Mouse (Mus musculus) liver, embryonic 14.5 days (tissue): ENCODE results near the gene Kank4. TPM values are rescaled to one million over a fixed set of nuclear protein-coding genes. Genes with fewer than 3 reads are reported as not detected.
"Not testable (repeated sequence)": the region's sequence is repeated elsewhere in the genome, so short reads cannot be mapped to it uniquely, and the experiment has no call there.

Source experiments
- ATAC-seq: fragments of 200-750 bp; cut with Nextera tagmentation; 2 replicates; pipeline ENCODE4 v1.8.0; 2017; ENCODE audit warnings: moderate number of reproducible peaks, mild to moderate bottlenecking, moderate library complexity; ENCODE audit not compliant: insufficient read depth
- DNase-seq, 3 experiments: peaks; one replicate each; pipeline ENCODE4 v3.0.0-alpha.2; 2012 to 2013; ENCODE audit warnings: low read depth in 3 of 3, low spot score in 3 of 3
- H3K27ac ChIP-seq: fragments of 300-500 bp; sonication (generic); 2 replicates; pipeline ENCODE4 v1.5.1; 2014; ENCODE audit warnings: moderate library complexity, mild to moderate bottlenecking, control low read depth, inconsistent platforms
- H3K27me3 ChIP-seq: fragments of 300-500 bp; sonication (generic); 2 replicates; pipeline ENCODE4 v1.6.1; 2014; ENCODE audit warnings: mild to moderate bottlenecking, low read length, moderate library complexity; ENCODE audit not compliant: control insufficient read depth, insufficient read depth
- H3K36me3 ChIP-seq: fragments of 300-500 bp; sonication (generic); replicated peaks from 2 replicates; pipeline ENCODE4 v1.6.1; 2014; ENCODE audit warnings: low read depth; ENCODE audit not compliant: control insufficient read depth, insufficient read depth
- H3K4me1 ChIP-seq, 2 experiments: fragments of 200-500 bp in 1 of 2; fragments of 300-500 bp in 1 of 2; sonication (generic) in 1 of 2; replicated peaks; 2 replicates each; pipeline ENCODE4 v1.6.1; 2012 to 2014; ENCODE audit warnings: antibody characterized with exemption in 1 of 2, inconsistent platforms in 1 of 2, low read length in 1 of 2; ENCODE audit not compliant: control insufficient read depth in 2 of 2, insufficient read depth in 2 of 2
- H3K4me2 ChIP-seq: fragments of 300-500 bp; sonication (generic); 2 replicates; pipeline ENCODE4 v1.6.1; 2014; ENCODE audit warnings: low read depth, mild to moderate bottlenecking, control low read depth, moderate library complexity
- H3K4me3 ChIP-seq, 2 experiments: fragments of 200-500 bp in 1 of 2; fragments of 300-500 bp in 1 of 2; sonication (generic) in 1 of 2; 2 replicates each; pipeline ENCODE4 v1.5.1; 2012 to 2014; ENCODE audit warnings: low read depth in 2 of 2, low read length in 2 of 2, mild to moderate bottlenecking in 2 of 2, control low read depth in 1 of 2, inconsistent platforms in 1 of 2, moderate library complexity in 1 of 2; ENCODE audit not compliant: insufficient read depth in 1 of 2
- H3K9ac ChIP-seq: fragments of 300-500 bp; sonication (generic); replicated peaks from 2 replicates; pipeline ENCODE4 v1.6.1; 2014; ENCODE audit warnings: mild to moderate bottlenecking, control low read depth, moderate library complexity
- H3K9me3 ChIP-seq: fragments of 300-500 bp; sonication (generic); 2 replicates; pipeline ENCODE4 v1.6.1; 2016; ENCODE audit warnings: low read length, mixed read lengths; ENCODE audit not compliant: control insufficient read depth
- CTCF ChIP-seq: IDR thresholded peaks from 2 replicates; pipeline ENCODE4 v1.5.1; 2016; ENCODE audit warnings: antibody characterized with exemption, low read depth, control low read depth
- EP300 ChIP-seq: IDR thresholded peaks from 2 replicates; pipeline ENCODE4 v1.6.1; 2016; ENCODE audit warnings: antibody characterized with exemption, low read depth
- WGBS: fragments of 180-500 bp; shearing (Covaris S2); extraction: QIAGEN DNeasy Blood & Tissue Kit; methylation state at CpG from one replicate; pipeline ENCODE4 v1.1.7; 2014; ENCODE audit not compliant: insufficient replicate concordance; 5-methylcytosine and 5-hydroxymethylcytosine counted together
- polyA plus RNA-seq, 2 experiments: library from polyadenylated mRNA; depleted of rRNA in 1 of 2; stranded (reverse) in 1 of 2; unstranded in 1 of 2; fragments of >200 nt; fragmentation: Nextera tagmentation in 1 of 2; extraction: Ambion mirVana in 1 of 2; gene quantifications; 2 replicates each; pipeline versions ENCODE4 v1.2.1 to v1.2.3; 2012 to 2014

The Kank4 gene
- polyA plus RNA-seq, 2 experiments = 0.04 to 0.17 TPM

- no peak for ATAC-seq
- Histone ChIP-seq H3K9me3 (no peaks in the 10 kb centered on the region), H3K9ac (no peak overlapping the region), H3K4me2 (no peak overlapping the region), H3K27me3 (no peaks in the 10 kb centered on the region), H3K4me3 (no peak overlapping the region), H3K27ac (no peak overlapping the region), H3K4me1 (no peaks in the 10 kb centered on the region), H3K36me3 (no peaks in the 10 kb centered on the region)
- WGBS = 33% methylated on average over 1 of the region's 1 CpGs
- no peak for DNase-seq
- TF ChIP-seq EP300 (no peak), CTCF (no peak)
Observed at GRCm38 (mm10) chr4:98831726-98832125, 14.4 kb upstream of the Kank4 start.

- TF ChIP-seq CTCF = no peak
- no peak for TF ChIP-seq EP300
- no peak overlapping the region for H3K4me3 ChIP-seq
- 29% methylated on average over 3 of the region's 3 CpGs for WGBS
- H3K4me1 ChIP-seq = no peaks in the 10 kb centered on the region
- DNase-seq = no peak
- no peak overlapping the region for H3K27ac ChIP-seq
- H3K27me3 ChIP-seq = no peaks in the 10 kb centered on the region
- no peak overlapping the region for H3K4me2 ChIP-seq
- H3K9ac ChIP-seq = no peak overlapping the region
- H3K9me3 ChIP-seq = no peaks in the 10 kb centered on the region
- H3K36me3 ChIP-seq = no peaks in the 10 kb centered on the region
- ATAC-seq = no peak
Observed at GRCm38 (mm10) chr4:98826701-98827100, 9.4 kb upstream of the Kank4 start.

GRCm38 (mm10) chr4:98823740-98824139 lies 6.4 kb upstream of the Kank4 start, which contains the start of gene I0C0044D17Rik:
Gene I0C0044D17Rik, minus strand, starts transcription at chr4:98823840.
- not testable (repeated sequence) for H3K27me3 ChIP-seq, H3K9ac ChIP-seq, H3K27ac ChIP-seq, H3K4me3 ChIP-seq, H3K4me2 ChIP-seq, ATAC-seq, H3K36me3 ChIP-seq, DNase-seq, H3K9me3 ChIP-seq, H3K4me1 ChIP-seq
- WGBS = 55% methylated on average over 1 of the region's 1 CpGs

- DNase-seq (no peak), ATAC-seq (no peak)
- Histone ChIP-seq H3K27ac (no peak overlapping the region), H3K9ac (no peak overlapping the region), H3K9me3 (no peaks in the 10 kb centered on the region), H3K4me2 (no peak overlapping the region), H3K4me1 (no peaks in the 10 kb centered on the region), H3K27me3 (peaks cover 2% of the 10 kb centered on the region), H3K36me3 (no peaks in the 10 kb centered on the region), H3K4me3 (no peak overlapping the region)
- TF ChIP-seq CTCF (no peak), EP300 (no peak)
- WGBS = 67% methylated on average over 3 of the region's 3 CpGs
Observed at GRCm38 (mm10) chr4:98823047-98823446, 5.7 kb upstream of the Kank4 start.

GRCm38 (mm10) chr4:98822478-98822877 lies 5.1 kb upstream of the Kank4 start:
- DNase-seq = no peak
- no peak for ATAC-seq
- peaks cover 7% of the 10 kb centered on the region for H3K27me3 ChIP-seq
- 33% methylated on average over 3 of the region's 3 CpGs for WGBS
- H3K4me2 ChIP-seq = no peak overlapping the region
- H3K9me3 ChIP-seq = no peaks in the 10 kb centered on the region
- no peak overlapping the region for H3K9ac ChIP-seq
- H3K27ac ChIP-seq = no peak overlapping the region
- no peak overlapping the region for H3K4me3 ChIP-seq
- no peaks in the 10 kb centered on the region for H3K36me3 ChIP-seq
- no peaks in the 10 kb centered on the region for H3K4me1 ChIP-seq
- TF ChIP-seq EP300 = no peak
- TF ChIP-seq CTCF = no peak
